Mouse (Mus musculus) hindbrain, embryonic 13.5 days (tissue): ENCODE results near the gene Hmcn1. TPM values are rescaled to one million over a fixed set of nuclear protein-coding genes. Genes with fewer than 3 reads are reported as not detected.

Experiments used
- ATAC-seq: fragments of 200-750 bp; cut with Nextera tagmentation; 2 replicates; pipeline ENCODE4 v1.8.0; 2017; ENCODE audit warnings: moderate TSS enrichment; ENCODE audit not compliant: low FRiP score
- H3K27ac ChIP-seq: fragments of 300-500 bp; sonication (generic); 2 replicates; pipeline ENCODE4 v1.5.1; 2015; ENCODE audit warnings: inconsistent platforms, mild to moderate bottlenecking, moderate library complexity
- H3K27me3 ChIP-seq: fragments of 300-500 bp; sonication (generic); 2 replicates; pipeline ENCODE4 v1.6.1; 2015; ENCODE audit warnings: mild to moderate bottlenecking, inconsistent platforms
- H3K36me3 ChIP-seq: fragments of 300-500 bp; sonication (generic); 2 replicates; pipeline ENCODE4 v1.6.1; 2015; ENCODE audit warnings: mild to moderate bottlenecking, inconsistent platforms
- H3K4me1 ChIP-seq: fragments of 300-500 bp; sonication (generic); replicated peaks from 2 replicates; pipeline ENCODE4 v1.6.1; 2015; ENCODE audit warnings: inconsistent platforms
- H3K4me2 ChIP-seq: fragments of 300-500 bp; sonication (generic); 2 replicates; pipeline ENCODE4 v1.6.1; 2015; ENCODE audit warnings: inconsistent platforms, mild to moderate bottlenecking, moderate library complexity
- H3K4me3 ChIP-seq: fragments of 300-500 bp; sonication (generic); 2 replicates; pipeline ENCODE4 v1.5.1; 2015; ENCODE audit warnings: mild to moderate bottlenecking, inconsistent platforms
- H3K9ac ChIP-seq: fragments of 300-500 bp; sonication (generic); 2 replicates; pipeline ENCODE4 v1.6.1; 2015; ENCODE audit warnings: mild to moderate bottlenecking, inconsistent platforms
- H3K9me3 ChIP-seq: fragments of 300-500 bp; sonication (generic); 2 replicates; pipeline ENCODE4 v1.6.1; 2016; ENCODE audit warnings: inconsistent platforms
- WGBS: fragments of 180-500 bp; shearing (Covaris S2); methylation state at CpG from one replicate; pipeline ENCODE4 v1.1.7; 2015; 5-methylcytosine and 5-hydroxymethylcytosine counted together
- polyA plus RNA-seq: library from polyadenylated mRNA; unstranded; fragments of >200 nt; fragmentation: Nextera tagmentation; extraction: Ambion mirVana; gene quantifications from 2 replicates; pipeline ENCODE4 v1.2.1, GENCODE M21; 2015

The Hmcn1 gene
- polyA plus RNA-seq, 1 experiment from 2014 or later = 2.6 TPM

- Histone ChIP-seq H3K27me3 (no peaks in the 10 kb centered on the region), H3K27ac (no peak overlapping the region), H3K4me1 (no peaks in the 10 kb centered on the region), H3K9me3 (no peaks in the 10 kb centered on the region), H3K4me2 (no peak overlapping the region), H3K4me3 (no peak overlapping the region), H3K36me3 (no peaks in the 10 kb centered on the region), H3K9ac (no peak overlapping the region)
- WGBS = 84% methylated on average over 4 of the region's 4 CpGs
- ATAC-seq = no peak
Observed at GRCm38 (mm10) chr1:150984888-150985287, 8.3 kb downstream of the Hmcn1 start.

- Histone ChIP-seq H3K4me3 (no peak overlapping the region), H3K9me3 (no peaks in the 10 kb centered on the region), H3K27ac (no peak overlapping the region), H3K4me1 (no peaks in the 10 kb centered on the region), H3K4me2 (no peak overlapping the region), H3K27me3 (no peaks in the 10 kb centered on the region), H3K36me3 (no peaks in the 10 kb centered on the region), H3K9ac (no peak overlapping the region)
- ATAC-seq = no peak
- 87% methylated on average over 6 of the region's 6 CpGs for WGBS
Observed at GRCm38 (mm10) chr1:150984092-150984503, 9.1 kb downstream of the Hmcn1 start.

GRCm38 (mm10) chr1:150978651-150979050 lies 14.6 kb downstream of the Hmcn1 start:
- Histone ChIP-seq H3K27ac (no peak overlapping the region), H3K4me3 (no peak overlapping the region), H3K27me3 (no peaks in the 10 kb centered on the region), H3K36me3 (no peaks in the 10 kb centered on the region), H3K4me1 (peaks cover 6% of the 10 kb centered on the region; the same call in 1 of the 2 replicates), H3K9ac (no peak overlapping the region), H3K9me3 (no peaks in the 10 kb centered on the region), H3K4me2 (no peak overlapping the region)
- 94% methylated on average over 3 of the region's 3 CpGs for WGBS
- ATAC-seq = no peak

- H3K27me3 ChIP-seq = no peaks in the 10 kb centered on the region
- H3K4me2 ChIP-seq = no peak overlapping the region
- ATAC-seq = no peak
- no peak overlapping the region for H3K27ac ChIP-seq
- H3K4me3 ChIP-seq = no peak overlapping the region
- no peaks in the 10 kb centered on the region for H3K9me3 ChIP-seq
- no peaks in the 10 kb centered on the region for H3K36me3 ChIP-seq
- H3K9ac ChIP-seq = no peak overlapping the region
- WGBS = 29% methylated on average over 2 of the region's 2 CpGs
- peaks cover 6% of the 10 kb centered on the region; the same call in 1 of the 2 replicates for H3K4me1 ChIP-seq
Observed at GRCm38 (mm10) chr1:150976263-150976662, 17.0 kb downstream of the Hmcn1 start.

DNA sequence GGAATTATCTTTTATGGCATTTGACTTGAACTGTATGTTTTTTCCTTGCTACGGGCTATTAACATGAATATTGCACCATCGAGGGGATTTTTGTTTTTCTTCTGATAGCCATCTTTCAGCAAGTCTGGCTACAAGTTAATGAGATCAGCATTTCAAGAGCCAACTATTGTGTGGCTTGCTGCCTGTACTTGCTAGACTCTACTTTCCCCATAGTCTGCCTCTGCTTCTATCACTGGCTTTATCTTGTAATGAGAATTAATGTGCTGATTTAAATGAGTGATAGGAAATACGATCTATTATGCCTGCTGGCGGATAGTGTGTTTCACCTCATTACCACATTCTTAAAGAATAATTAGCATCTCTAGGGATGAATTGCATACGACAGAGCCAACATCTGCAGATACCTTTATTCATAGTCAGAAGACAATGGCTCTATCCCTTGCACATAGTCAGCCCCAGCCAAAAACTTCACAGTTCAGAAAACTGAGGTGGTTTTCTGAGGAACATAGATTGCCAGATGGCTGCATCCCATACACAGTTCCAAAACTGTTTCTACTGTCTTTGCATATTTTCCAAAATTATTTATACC lies 33.7 kb downstream of the Hmcn1 start:
- Histone ChIP-seq H3K4me3 (no peak overlapping the region), H3K4me2 (no peak overlapping the region), H3K27me3 (0 out of 2 replicates have a peak, but pooled peaks cover 12% of the 10 kb centered on the region), H3K9me3 (no peaks in the 10 kb centered on the region), H3K9ac (no peak overlapping the region), H3K36me3 (no peaks in the 10 kb centered on the region), H3K27ac (no peak overlapping the region), H3K4me1 (no peaks in the 10 kb centered on the region)
- ATAC-seq = no peak
- WGBS = 52% methylated on average over 5 of the region's 5 CpGs

- Histone ChIP-seq H3K4me1 (peaks cover 12% of the 10 kb centered on the region), H3K27me3 (peaks cover 14% of the 10 kb centered on the region; the same call in 1 of the 2 replicates), H3K9me3 (peaks cover 3% of the 10 kb centered on the region; the same call in 1 of the 2 replicates), H3K4me3 (no peak overlapping the region), H3K4me2 (no peak overlapping the region), H3K36me3 (no peaks in the 10 kb centered on the region), H3K9ac (no peak overlapping the region), H3K27ac (no peak overlapping the region)
- ATAC-seq = no peak
- WGBS = 89% methylated on average over 5 of the region's 5 CpGs
Observed at GRCm38 (mm10) chr1:150951004-150951403, 42.2 kb downstream of the Hmcn1 start.

DNA sequence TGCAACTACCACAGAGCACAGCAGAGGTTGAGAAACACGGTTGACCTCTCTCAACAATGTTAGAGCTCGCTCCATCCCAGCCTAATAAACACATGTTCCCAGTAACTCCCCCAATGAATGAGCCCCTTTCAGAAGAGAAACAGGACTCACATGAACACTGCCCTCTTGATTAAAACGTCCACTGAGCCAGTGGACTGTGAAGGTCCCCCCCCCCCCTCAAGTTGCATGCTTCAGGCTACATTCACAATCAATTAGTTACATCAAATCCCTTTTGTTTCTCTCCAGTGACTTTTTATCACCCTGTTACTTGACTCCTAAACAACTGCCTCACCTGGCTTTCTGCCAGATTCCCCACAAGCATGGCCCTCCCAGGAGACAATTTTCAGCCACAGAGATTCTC lies 43.2 kb downstream of the Hmcn1 start:
- no peak overlapping the region for H3K9ac ChIP-seq
- H3K4me1 ChIP-seq = peaks cover 12% of the 10 kb centered on the region
- WGBS = 10% methylated on average over 3 of the region's 3 CpGs
- H3K4me2 ChIP-seq = no peak overlapping the region
- H3K4me3 ChIP-seq = no peak overlapping the region
- H3K9me3 ChIP-seq = peaks cover 3% of the 10 kb centered on the region; the same call in 1 of the 2 replicates
- peaks cover 8% of the 10 kb centered on the region; the same call in 1 of the 2 replicates for H3K27me3 ChIP-seq
- no peaks in the 10 kb centered on the region for H3K36me3 ChIP-seq
- H3K27ac ChIP-seq = 0 out of 2 replicates have a peak overlapping the region, but pooled peaks have one; percentile 30
- ATAC-seq = peak; percentile 93

DNA sequence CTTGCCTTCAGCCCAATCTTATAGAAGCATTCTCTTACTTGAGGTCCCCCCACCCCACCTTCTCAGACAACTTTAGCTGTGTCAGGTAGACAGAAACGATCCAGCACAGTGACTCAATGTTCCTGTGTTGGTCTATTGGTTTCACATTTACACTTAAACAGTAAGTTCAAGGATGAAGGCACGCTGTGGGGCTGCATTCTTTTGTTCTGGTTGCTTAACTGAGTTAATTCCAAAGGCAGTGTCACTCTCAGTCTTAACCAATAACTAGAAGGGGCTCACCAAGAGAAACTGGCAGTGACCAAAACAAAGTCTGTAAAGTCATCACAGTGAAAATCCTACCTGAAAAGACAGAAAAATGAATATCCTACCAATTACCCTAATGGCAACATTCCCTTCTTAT lies 44.3 kb downstream of the Hmcn1 start:
- no peaks in the 10 kb centered on the region for H3K36me3 ChIP-seq
- H3K27ac ChIP-seq = no peak overlapping the region
- no peak overlapping the region for H3K4me2 ChIP-seq
- WGBS = 66% methylated on average over 2 of the region's 2 CpGs
- ATAC-seq = no peak
- no peak overlapping the region for H3K4me3 ChIP-seq
- H3K27me3 ChIP-seq = peaks cover 7% of the 10 kb centered on the region; the same call in 1 of the 2 replicates
- peaks cover 12% of the 10 kb centered on the region for H3K4me1 ChIP-seq
- peaks cover 3% of the 10 kb centered on the region; the same call in 1 of the 2 replicates for H3K9me3 ChIP-seq
- no peak overlapping the region for H3K9ac ChIP-seq

GRCm38 (mm10) chr1:150943601-150944000 lies 49.6 kb downstream of the Hmcn1 start:
- H3K27me3 ChIP-seq = no peaks in the 10 kb centered on the region

GRCm38 (mm10) chr1:150942143-150942542 lies 51.1 kb downstream of the Hmcn1 start:
- WGBS = 89% methylated on average over 2 of the region's 2 CpGs
- Histone ChIP-seq H3K4me2 (no peak overlapping the region), H3K36me3 (no peaks in the 10 kb centered on the region), H3K4me3 (no peak overlapping the region), H3K27ac (no peak overlapping the region), H3K9me3 (no peaks in the 10 kb centered on the region), H3K4me1 (no peaks in the 10 kb centered on the region; the same call in 1 of the 2 replicates), H3K9ac (no peak overlapping the region), H3K27me3 (no peaks in the 10 kb centered on the region)
- no peak for ATAC-seq

More at GRCm38 (mm10) chr1:150943601-150944000, 49.6 kb downstream of the Hmcn1 start:
- H3K9me3 ChIP-seq = peaks cover 3% of the 10 kb centered on the region; the same call in 1 of the 2 replicates
- no peak overlapping the region for H3K4me2 ChIP-seq
- WGBS = 38% methylated on average over 2 of the region's 2 CpGs
- no peak overlapping the region for H3K4me3 ChIP-seq
- H3K9ac ChIP-seq = no peak overlapping the region
- H3K27ac ChIP-seq = no peak overlapping the region
- no peaks in the 10 kb centered on the region for H3K36me3 ChIP-seq
- ATAC-seq = no peak
- H3K4me1 ChIP-seq = no peaks in the 10 kb centered on the region; the same call in 1 of the 2 replicates

GRCm38 (mm10) chr1:150936821-150937220 lies 56.4 kb downstream of the Hmcn1 start:
- no peaks in the 10 kb centered on the region for H3K27me3 ChIP-seq
- H3K27ac ChIP-seq = no peak overlapping the region
- no peaks in the 10 kb centered on the region for H3K4me1 ChIP-seq
- ATAC-seq = no peak
- 75% methylated on average over 4 of the region's 4 CpGs for WGBS
- no peak overlapping the region for H3K4me3 ChIP-seq
- H3K4me2 ChIP-seq = no peak overlapping the region
- no peaks in the 10 kb centered on the region for H3K9me3 ChIP-seq
- H3K9ac ChIP-seq = no peak overlapping the region
- no peaks in the 10 kb centered on the region for H3K36me3 ChIP-seq

GRCm38 (mm10) chr1:150933616-150934015 lies 59.6 kb downstream of the Hmcn1 start:
- H3K27ac ChIP-seq = no peak overlapping the region
- no peak overlapping the region for H3K4me3 ChIP-seq
- no peaks in the 10 kb centered on the region for H3K36me3 ChIP-seq
- H3K9ac ChIP-seq = no peak overlapping the region
- no peaks in the 10 kb centered on the region for H3K27me3 ChIP-seq
- 73% methylated on average over 9 of the region's 9 CpGs for WGBS
- H3K9me3 ChIP-seq = no peaks in the 10 kb centered on the region
- no peak for ATAC-seq
- H3K4me1 ChIP-seq = no peaks in the 10 kb centered on the region
- no peak overlapping the region for H3K4me2 ChIP-seq

DNA sequence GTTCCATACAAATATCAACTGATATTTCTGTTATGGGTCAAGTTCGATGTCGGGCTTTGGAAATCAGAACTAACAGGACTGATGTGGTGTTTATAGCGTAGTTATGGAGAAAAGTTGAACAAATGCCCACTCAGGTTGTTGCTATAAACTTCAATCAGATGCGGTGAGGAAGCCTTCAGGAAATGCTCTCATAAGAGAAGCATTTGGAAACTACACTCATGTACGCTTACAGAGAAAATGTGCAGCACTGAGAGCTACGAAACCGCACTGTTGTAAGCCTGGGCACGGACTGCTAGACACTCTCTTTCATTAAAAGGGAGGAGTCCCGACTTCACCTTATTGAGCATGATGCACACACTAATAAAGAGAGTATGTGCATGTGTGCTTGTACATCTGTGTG lies 72.4 kb downstream of the Hmcn1 start:
- no peaks in the 10 kb centered on the region for H3K27me3 ChIP-seq
- no peak overlapping the region for H3K4me2 ChIP-seq
- H3K4me1 ChIP-seq = no peaks in the 10 kb centered on the region
- H3K27ac ChIP-seq = no peak overlapping the region
- WGBS = 89% methylated on average over 9 of the region's 9 CpGs
- no peaks in the 10 kb centered on the region for H3K9me3 ChIP-seq
- ATAC-seq = no peak
- no peaks in the 10 kb centered on the region for H3K36me3 ChIP-seq
- H3K4me3 ChIP-seq = no peak overlapping the region
- no peak overlapping the region for H3K9ac ChIP-seq
